Mouse (Mus musculus): ENCODE results near the gene Plekha6.

Gene Plekha6

DNA sequence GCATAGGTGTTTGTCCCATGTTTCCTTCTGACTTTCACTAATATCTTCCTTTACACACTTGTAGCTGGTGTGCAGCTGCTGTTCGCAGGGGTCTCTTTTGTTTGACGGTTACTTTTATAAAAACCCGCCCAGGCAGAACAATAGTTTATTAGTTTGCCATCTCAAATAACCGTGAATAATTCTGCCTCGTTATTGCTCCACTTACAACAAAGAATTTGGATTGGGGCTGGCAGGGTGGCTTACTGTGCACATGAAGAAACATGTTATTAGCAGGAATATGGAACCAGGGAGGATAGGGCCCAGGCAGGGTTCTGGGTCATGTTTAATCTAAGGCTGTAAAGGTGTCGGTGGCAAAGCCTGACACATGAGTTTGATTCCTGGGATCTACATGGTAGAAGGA is 33.3 kb downstream of the Plekha6 start:
- H3K9me3 ChIP-seq (ENCODE audit: low read length), result peaks cover 2% of the 10 kb centered on the region; the same call in 1 of the 2 replicates
- no peak overlapping the region for H3K4me3 ChIP-seq (replicated peaks; ENCODE audit: low read length)
- H3K4me1 ChIP-seq (replicated peaks; ENCODE audit: low read depth, low read length), result peaks cover 39% of the 10 kb centered on the region
- TF ChIP-seq NANOG (IDR thresholded peaks at IDR 0.05; ENCODE audit: borderline replicate concordance, low read length) (no peak), POU5F1 (IDR thresholded peaks at IDR 0.05; ENCODE audit: borderline replicate concordance, low read length) (no peak), CTCF (conservative IDR thresholded peaks at IDR 0.05; ENCODE audit: low read length) (no peak)
- H3K27me3 ChIP-seq (ENCODE audit: insufficient read depth, low read length), result peaks cover 7% of the 10 kb centered on the region
- no peaks in the 10 kb centered on the region for H3K36me3 ChIP-seq (ENCODE audit: insufficient read depth, low read length)

DNA sequence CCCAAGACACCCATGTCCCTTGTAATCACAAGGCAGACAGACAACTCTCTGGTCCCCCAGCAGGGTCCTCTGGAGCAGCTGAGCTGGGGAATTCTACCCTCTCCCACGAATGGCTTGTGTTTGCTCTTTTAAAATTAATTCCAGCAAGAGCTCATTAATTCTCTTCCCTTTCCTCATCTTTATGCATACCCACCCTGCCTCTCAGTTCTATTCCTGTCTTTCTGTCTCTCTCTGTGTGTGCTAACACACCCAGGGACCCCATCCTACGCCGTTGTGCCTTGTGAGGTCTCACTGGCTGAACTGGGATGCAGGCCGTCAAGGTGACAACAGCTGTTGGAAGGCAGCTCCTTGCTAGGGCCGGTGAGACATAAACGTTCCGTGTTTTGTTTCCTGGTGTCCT is 35.7 kb downstream of the Plekha6 start:
- Histone ChIP-seq H3K4me3 (replicated peaks; ENCODE audit: low read length) (no peak overlapping the region), H3K27me3 (ENCODE audit: insufficient read depth, low read length) (peaks cover 7% of the 10 kb centered on the region; the same call in 1 of the 2 replicates), H3K4me1 (replicated peaks; ENCODE audit: low read depth, low read length) (peaks cover 48% of the 10 kb centered on the region), H3K9me3 (ENCODE audit: low read length) (peaks cover 2% of the 10 kb centered on the region; the same call in 1 of the 2 replicates), H3K36me3 (ENCODE audit: insufficient read depth, low read length) (no peaks in the 10 kb centered on the region)
- TF ChIP-seq POU5F1 (IDR thresholded peaks at IDR 0.05; ENCODE audit: borderline replicate concordance, low read length), result no peak
- no peak for TF ChIP-seq NANOG (IDR thresholded peaks at IDR 0.05; ENCODE audit: borderline replicate concordance, low read length)
- TF ChIP-seq CTCF (conservative IDR thresholded peaks at IDR 0.05; ENCODE audit: low read length), result no peak

DNA sequence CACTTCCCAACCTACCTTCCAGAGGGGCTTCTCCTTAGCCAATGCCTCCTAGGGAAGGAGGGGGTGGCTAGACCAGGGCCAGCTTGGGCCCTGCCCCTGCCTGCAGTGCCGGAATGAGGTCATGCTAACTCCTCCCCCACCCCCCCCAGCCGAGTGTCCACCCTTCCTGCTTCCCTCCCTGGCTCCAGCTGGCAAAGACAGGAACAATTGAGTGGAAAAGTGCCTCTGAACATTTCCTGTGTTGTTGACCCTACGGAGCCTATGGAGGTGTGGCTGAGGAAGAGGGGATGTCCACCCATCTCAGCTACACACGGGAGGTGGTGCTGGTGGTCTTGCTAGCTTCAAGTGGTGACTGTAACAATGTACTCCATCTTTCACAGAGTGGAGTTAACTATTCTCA is 37.5 kb downstream of the Plekha6 start:
- H3K4me1 ChIP-seq (replicated peaks; ENCODE audit: low read depth, low read length), result peaks cover 49% of the 10 kb centered on the region
- H3K27me3 ChIP-seq (ENCODE audit: insufficient read depth, low read length), result peaks cover 12% of the 10 kb centered on the region; the same call in 1 of the 2 replicates
- no peak for TF ChIP-seq NANOG (IDR thresholded peaks at IDR 0.05; ENCODE audit: borderline replicate concordance, low read length)
- TF ChIP-seq CTCF (conservative IDR thresholded peaks at IDR 0.05; ENCODE audit: low read length), result no peak
- H3K9me3 ChIP-seq (ENCODE audit: low read length), result peaks cover 2% of the 10 kb centered on the region; the same call in 1 of the 2 replicates
- no peaks in the 10 kb centered on the region for H3K36me3 ChIP-seq (ENCODE audit: insufficient read depth, low read length)
- 0 out of 2 replicates have a peak overlapping the region, but pooled peaks have one; percentile 10 for H3K4me3 ChIP-seq (replicated peaks; ENCODE audit: low read length)

DNA sequence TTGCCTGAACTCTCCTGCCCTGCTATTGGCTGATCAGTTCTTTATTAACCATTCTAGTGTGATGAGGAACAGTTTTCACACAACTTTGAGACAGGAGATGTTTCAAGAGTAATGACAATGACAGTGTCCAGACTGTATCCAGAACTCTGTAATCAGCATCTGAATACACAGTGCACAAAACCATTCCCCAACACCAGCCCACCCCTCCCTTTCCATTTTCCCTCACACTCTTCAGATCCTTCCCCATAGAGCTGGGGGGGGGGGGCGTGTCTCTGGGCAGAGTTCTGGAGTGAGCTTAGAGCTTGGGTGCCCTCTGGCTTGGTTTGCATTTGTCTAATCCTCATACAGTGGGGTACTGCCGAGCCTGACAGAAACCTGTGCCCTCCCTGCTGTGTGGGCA is 39.7 kb downstream of the Plekha6 start:
- Histone ChIP-seq H3K27me3 (ENCODE audit: insufficient read depth, low read length) (peaks cover 12% of the 10 kb centered on the region; the same call in 1 of the 2 replicates), H3K36me3 (ENCODE audit: insufficient read depth, low read length) (no peaks in the 10 kb centered on the region), H3K4me1 (replicated peaks; ENCODE audit: low read depth, low read length) (peaks cover 53% of the 10 kb centered on the region), H3K9me3 (ENCODE audit: low read length) (peaks cover 2% of the 10 kb centered on the region; the same call in 1 of the 2 replicates), H3K4me3 (replicated peaks; ENCODE audit: low read length) (no peak overlapping the region)
- TF ChIP-seq POU5F1 (IDR thresholded peaks at IDR 0.05; ENCODE audit: borderline replicate concordance, low read length) (no peak), CTCF (conservative IDR thresholded peaks at IDR 0.05; ENCODE audit: low read length) (no peak), NANOG (IDR thresholded peaks at IDR 0.05; ENCODE audit: borderline replicate concordance, low read length) (no peak)

DNA sequence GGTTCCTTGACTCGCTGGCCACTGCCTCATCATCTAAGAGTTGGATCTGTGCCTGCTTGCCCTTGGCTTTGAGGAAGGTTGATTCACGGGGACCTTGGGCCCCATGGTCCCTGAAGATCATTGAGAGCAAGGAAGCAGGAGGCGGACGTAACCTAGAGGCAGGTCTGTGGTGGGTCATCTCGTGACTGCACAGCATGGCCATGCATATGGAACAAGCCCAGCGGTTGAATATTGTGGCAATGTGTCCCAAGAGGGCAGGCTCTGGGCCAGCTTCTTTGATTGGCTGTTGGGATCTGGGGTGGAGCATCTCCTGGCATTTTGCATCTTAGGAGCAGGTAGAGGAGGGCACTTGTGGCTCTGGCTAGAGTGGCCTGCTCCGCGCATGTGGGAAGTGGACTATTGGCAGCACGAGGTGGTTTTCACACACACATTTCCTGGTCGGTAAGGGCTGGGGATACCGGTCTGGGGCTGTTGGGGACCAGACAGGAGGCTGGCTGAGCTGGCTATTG is 40.4 kb downstream of the Plekha6 start:
- no peaks in the 10 kb centered on the region for H3K36me3 ChIP-seq (ENCODE audit: insufficient read depth, low read length)
- H3K27me3 ChIP-seq (ENCODE audit: insufficient read depth, low read length), result peaks cover 14% of the 10 kb centered on the region; the same call in 1 of the 2 replicates
- no peak for TF ChIP-seq NANOG (IDR thresholded peaks at IDR 0.05; ENCODE audit: borderline replicate concordance, low read length)
- no peak for TF ChIP-seq POU5F1 (IDR thresholded peaks at IDR 0.05; ENCODE audit: borderline replicate concordance, low read length)
- no peak for TF ChIP-seq CTCF (conservative IDR thresholded peaks at IDR 0.05; ENCODE audit: low read length)
- H3K4me1 ChIP-seq (replicated peaks; ENCODE audit: low read depth, low read length), result peaks cover 60% of the 10 kb centered on the region
- H3K9me3 ChIP-seq (ENCODE audit: low read length), result peaks cover 2% of the 10 kb centered on the region; the same call in 1 of the 2 replicates
- H3K4me3 ChIP-seq (replicated peaks; ENCODE audit: low read length), result peak overlapping the region; percentile 54

DNA sequence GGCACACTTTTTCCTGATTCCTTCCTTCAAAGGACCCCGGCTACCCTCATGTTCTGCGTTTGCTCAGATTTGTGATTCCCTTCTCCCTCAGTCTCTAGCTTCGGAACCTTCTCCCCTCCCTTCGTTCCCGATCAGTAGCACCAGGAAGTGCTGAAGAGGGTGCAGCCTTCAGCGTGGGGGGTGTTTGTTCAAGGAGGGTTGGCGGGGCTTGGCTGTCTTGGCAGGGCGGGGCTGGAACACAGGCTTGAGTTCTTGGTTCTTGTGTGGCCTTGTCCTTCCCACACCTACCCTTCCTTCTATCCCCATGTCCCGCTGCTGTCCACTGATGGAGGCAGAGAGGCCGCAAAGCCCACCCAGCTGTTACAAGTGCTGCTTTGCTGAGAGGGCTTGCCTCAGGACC is 41.0 kb downstream of the Plekha6 start:
- H3K27me3 ChIP-seq (ENCODE audit: insufficient read depth, low read length), result peaks cover 18% of the 10 kb centered on the region
- H3K36me3 ChIP-seq (ENCODE audit: insufficient read depth, low read length), result no peaks in the 10 kb centered on the region
- peaks cover 2% of the 10 kb centered on the region; the same call in 1 of the 2 replicates for H3K9me3 ChIP-seq (ENCODE audit: low read length)
- TF ChIP-seq POU5F1 (IDR thresholded peaks at IDR 0.05; ENCODE audit: borderline replicate concordance, low read length) (no peak), NANOG (IDR thresholded peaks at IDR 0.05; ENCODE audit: borderline replicate concordance, low read length) (no peak), CTCF (conservative IDR thresholded peaks at IDR 0.05; ENCODE audit: low read length) (no peak)
- peaks cover 66% of the 10 kb centered on the region for H3K4me1 ChIP-seq (replicated peaks; ENCODE audit: low read depth, low read length)
- peak overlapping the region; percentile 54 for H3K4me3 ChIP-seq (replicated peaks; ENCODE audit: low read length)

DNA sequence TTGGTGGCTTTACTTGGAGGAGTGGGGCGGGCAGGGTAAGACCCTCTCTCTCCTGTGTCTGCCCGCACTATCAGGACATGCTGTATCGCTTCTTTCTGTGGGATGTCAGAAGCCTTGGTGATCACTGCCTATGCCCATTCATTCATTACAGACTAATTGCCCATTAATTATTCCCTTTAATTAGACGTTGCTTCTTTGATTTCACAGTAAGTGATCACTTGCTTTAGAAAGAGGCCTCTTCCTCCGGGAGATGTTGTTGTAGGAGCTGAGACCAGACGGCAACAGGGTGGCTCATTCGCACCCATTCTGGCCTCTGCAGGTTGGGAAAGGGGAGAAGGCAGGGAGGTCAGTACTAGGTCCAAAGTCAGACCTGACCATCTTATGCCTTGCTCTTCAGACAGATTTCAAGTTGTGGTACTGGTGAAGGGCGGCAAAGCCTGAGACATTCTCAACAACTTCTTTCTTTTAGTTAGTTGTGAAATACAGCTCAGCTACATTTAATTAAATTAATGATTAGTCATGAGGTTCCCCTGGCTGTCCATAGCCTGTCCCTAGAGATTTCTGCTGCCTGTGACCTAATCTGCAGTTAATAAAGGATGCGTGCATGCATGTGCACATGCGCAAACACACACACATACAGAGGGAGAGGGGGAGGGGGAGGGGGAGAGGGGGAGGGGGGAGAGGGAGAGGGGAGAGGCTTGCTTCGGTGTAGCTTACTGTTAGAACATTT is 44.2 kb downstream of the Plekha6 start:
- Histone ChIP-seq H3K27me3 (ENCODE audit: insufficient read depth, low read length) (peaks cover 28% of the 10 kb centered on the region), H3K36me3 (ENCODE audit: insufficient read depth, low read length) (no peaks in the 10 kb centered on the region), H3K4me3 (replicated peaks; ENCODE audit: low read length) (no peak overlapping the region), H3K9me3 (ENCODE audit: low read length) (no peaks in the 10 kb centered on the region), H3K4me1 (replicated peaks; ENCODE audit: low read depth, low read length) (peaks cover 67% of the 10 kb centered on the region)
- no peak for TF ChIP-seq CTCF (conservative IDR thresholded peaks at IDR 0.05; ENCODE audit: low read length)
- no peak for TF ChIP-seq POU5F1 (IDR thresholded peaks at IDR 0.05; ENCODE audit: borderline replicate concordance, low read length)
- TF ChIP-seq NANOG (IDR thresholded peaks at IDR 0.05; ENCODE audit: borderline replicate concordance, low read length), result no peak

DNA sequence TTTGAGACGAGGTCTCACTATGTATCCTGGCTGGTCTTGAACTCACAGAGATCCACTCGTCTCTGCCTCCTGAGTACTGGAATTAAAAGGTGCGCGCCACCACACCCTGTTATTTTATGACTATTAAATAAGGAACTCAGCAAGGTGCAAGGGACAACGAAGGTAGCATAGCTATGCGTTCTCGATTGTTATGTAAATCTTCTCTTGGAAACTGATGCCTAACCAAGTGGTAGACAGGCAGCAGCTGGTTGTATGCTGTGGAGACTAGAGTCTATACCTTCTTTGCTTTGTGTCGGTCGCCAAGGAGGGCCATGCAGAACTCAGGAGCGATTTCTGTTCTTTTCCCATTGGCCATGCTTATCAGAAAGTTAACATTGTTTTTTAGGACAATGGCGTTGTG is 45.0 kb downstream of the Plekha6 start:
- H3K9me3 ChIP-seq (ENCODE audit: low read length), result no peaks in the 10 kb centered on the region
- H3K4me1 ChIP-seq (replicated peaks; ENCODE audit: low read depth, low read length), result peaks cover 67% of the 10 kb centered on the region
- H3K36me3 ChIP-seq (ENCODE audit: insufficient read depth, low read length), result no peaks in the 10 kb centered on the region
- H3K27me3 ChIP-seq (ENCODE audit: insufficient read depth, low read length), result peaks cover 28% of the 10 kb centered on the region
- no peak for TF ChIP-seq CTCF (conservative IDR thresholded peaks at IDR 0.05; ENCODE audit: low read length)
- TF ChIP-seq POU5F1 (IDR thresholded peaks at IDR 0.05; ENCODE audit: borderline replicate concordance, low read length), result no peak
- no peak for TF ChIP-seq NANOG (IDR thresholded peaks at IDR 0.05; ENCODE audit: borderline replicate concordance, low read length)
- H3K4me3 ChIP-seq (replicated peaks; ENCODE audit: low read length), result 0 out of 2 replicates have a peak overlapping the region, but pooled peaks have one; percentile 35

Measured in E14TG2a.4 (cell line).